Mouse (Mus musculus): ENCODE results near the gene Gripap1.
"Not testable (repeated sequence)": the region's sequence is repeated elsewhere in the genome, so short reads cannot be mapped to it uniquely, and the experiment has no call there.

Gripap1 gene

DNA sequence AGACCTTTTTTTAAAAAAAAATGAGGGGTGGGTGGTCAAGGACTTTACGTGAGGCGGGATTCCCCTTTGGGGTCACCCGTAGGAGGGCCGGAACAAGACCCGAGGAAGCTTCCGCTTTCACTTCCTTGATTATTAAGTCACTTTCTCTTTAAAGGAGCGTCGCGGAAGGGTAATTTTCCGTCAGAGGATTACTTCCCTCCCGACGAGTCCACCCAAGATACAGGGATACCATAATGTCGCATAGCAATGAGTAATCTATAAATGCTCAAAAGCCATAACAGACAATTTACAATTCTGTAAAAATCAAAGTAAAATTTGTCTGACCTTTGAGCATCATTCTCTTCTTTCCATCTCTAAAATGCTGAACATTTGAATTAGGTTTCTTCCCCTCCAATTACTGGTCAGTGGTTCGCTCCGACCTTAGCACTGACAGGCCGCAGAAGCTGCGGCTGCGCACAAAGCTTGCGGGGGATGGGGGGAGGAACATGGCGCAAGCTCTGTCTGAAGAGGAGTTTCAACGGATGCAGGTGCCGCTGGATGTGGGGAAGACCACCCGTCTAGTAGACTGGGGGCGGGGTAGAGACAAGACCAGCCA is at the start of gene Gripap1:
Gene Gripap1, plus strand, starts transcription at position 224 of the 595 bp plus-strand sequence.
- DNase-seq: peak; percentile 84

GRCm38 (mm10) chrX:7740082-7740819 is 49.3 kb upstream of the Gripap1 start:
- DNase-seq: no peak

GRCm38 (mm10) chrX:7741103-7741502 is 48.5 kb upstream of the Gripap1 start:
- DNase-seq: no peak

GRCm38 (mm10) chrX:7743470-7743869 is 46.1 kb upstream of the Gripap1 start:
- no peak for DNase-seq

DNA sequence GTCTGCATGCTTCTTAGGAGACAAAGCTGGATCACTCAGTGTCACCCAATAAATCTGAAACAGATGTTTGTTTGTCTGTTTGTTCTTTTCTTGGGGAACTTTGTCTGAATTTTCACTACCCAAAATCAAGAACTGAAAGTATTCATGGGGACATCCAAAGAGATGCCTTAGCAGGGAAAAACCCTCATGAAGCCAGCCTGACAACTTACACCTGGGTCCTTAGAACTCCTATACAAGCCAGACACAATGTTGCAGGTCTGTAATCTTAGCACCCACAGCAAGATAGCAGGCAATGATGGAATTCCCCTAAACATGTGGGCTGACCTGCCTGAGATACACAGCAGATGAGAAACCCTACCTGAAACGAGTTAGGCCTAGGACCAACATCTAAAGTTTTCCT is 44.6 kb upstream of the Gripap1 start:
- DNase-seq: no peak

GRCm38 (mm10) chrX:7745429-7745828 is 44.1 kb upstream of the Gripap1 start:
- DNase-seq: no peak

GRCm38 (mm10) chrX:7750432-7751116 is 39.0 kb upstream of the Gripap1 start, which contains the start of gene Ccdc120:
TSS of gene Ccdc120 (minus strand) at chrX:7750905.
- DNase-seq: peak; percentile 68

GRCm38 (mm10) chrX:7753627-7754026 is 35.9 kb upstream of the Gripap1 start:
- DNase-seq: not testable (repeated sequence)

DNA sequence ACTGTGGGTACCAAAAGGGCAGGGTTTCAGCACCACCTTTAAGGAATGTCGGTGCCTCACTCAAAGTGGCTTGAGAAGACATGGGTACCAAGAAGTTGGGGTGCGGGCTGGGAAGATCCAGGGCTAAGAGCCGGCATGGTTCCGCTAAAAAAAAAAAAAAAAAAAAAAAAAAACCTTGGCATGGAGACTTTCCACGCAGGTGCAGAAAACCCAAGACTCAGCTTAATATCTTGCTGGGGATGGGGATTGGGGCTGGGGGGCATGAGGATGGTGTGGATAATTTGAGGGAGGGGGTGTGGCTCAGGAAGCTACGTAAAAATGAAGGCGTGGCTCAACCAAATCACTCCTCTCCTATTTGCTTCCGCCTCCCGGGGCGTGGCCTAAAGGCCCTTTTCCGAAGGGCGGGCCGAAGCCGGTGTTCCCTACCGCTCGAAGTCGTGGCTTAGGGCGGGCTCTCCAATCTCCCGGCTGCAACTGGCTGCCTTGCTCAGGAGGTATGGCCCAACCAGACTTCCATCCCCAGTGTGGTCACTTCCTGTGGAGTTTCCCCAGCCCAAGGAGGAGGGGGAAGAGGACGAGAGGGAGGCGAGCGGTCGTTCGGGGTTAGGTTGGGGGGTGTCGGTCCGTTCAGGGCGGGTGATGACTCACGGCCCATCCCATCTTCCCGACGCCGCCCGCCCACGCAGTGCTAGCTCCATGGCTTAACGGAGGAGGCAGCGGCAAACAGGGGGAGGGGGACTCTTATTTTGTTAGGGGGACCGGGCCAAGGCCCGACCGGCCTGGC is 27.2 kb upstream of the Gripap1 start, which contains the start of gene Tfe3:
Gene Tfe3, plus strand, starts transcription at position 424 of the 784 bp plus-strand sequence.
- peak; percentile 94 for DNase-seq

- no peak for DNase-seq
Measured at GRCm38 (mm10) chrX:7762921-7763197, 26.7 kb upstream of the Gripap1 start.

- DNase-seq: peak; percentile 25
Measured at GRCm38 (mm10) chrX:7763631-7764393, 25.8 kb upstream of the Gripap1 start.

DNA sequence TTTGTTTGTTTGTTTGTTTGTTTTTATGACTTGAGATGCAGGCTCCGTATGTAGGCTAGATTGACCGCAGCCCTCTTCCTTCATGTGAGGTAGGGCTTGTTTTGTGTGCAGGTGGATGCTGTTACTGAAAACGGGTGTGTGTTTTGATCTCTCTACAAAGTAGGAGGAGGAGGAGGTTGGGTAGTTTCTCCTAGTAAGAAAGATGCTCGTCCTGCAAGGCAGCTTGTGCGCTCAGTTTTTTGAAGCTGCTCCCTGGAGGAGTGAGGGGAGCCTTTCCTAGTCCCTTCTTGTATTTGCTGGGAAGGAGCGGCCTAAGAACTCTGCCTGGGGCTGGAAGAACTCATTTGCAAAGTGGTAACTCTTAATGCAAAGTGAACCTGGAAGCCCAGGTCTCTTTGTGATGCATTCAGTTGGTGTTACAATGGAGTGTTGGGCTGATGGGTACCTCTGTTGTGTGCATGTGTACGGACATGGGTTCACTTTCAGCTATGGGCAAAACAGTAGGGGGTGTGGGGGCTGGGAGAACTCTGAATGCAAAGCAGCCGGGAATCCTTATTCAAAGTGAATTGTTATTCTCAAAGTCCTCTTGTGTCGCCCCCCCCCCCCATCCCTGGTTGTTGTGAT is 24.8 kb upstream of the Gripap1 start:
- DNase-seq: no peak

GRCm38 (mm10) chrX:7765281-7765670 is 24.3 kb upstream of the Gripap1 start:
- no peak for DNase-seq

DNA sequence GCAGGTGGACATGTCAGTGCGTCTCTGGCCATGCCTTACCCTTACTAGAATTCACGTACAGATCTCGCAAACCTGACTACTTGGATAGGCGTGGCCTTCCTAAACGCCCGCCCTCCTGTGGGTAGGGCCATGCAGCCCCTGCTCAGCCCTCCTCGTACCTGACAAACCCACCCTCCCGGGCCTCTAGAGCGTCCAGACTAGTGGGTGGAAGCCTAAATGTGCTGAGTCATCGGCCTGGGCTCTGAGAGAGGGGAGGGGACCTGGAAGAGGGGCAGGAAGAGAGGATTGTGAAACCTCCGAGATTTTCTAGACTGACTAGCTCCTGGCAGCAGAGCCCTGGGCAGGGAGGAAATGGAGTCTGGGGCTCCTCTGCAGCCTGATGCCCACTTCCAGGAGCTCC is 23.8 kb upstream of the Gripap1 start:
- DNase-seq: peak; percentile 77

GRCm38 (mm10) chrX:7769302-7770017 is 20.1 kb upstream of the Gripap1 start:
- DNase-seq: peak; percentile 32

DNA sequence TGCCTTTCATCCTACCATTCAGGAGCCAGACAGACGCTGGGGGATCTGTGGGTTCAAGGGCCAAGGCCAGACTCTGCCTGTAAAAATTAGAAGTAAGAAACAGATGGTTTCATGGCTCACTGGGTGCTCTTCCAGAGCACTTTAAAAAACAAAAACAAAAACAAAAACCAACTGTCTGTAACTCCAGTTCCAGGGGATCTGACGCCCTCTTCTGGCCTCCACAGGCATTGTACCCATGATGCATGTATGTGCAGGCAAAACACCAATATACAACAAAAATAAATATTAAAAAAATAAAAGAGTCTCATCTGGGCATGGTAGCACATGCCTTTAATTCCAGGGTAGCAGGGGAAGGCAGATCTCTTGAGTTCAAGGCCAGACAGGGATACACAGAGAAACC is 16.8 kb upstream of the Gripap1 start:
- DNase-seq: no peak

GRCm38 (mm10) chrX:7775501-7776205 is 13.9 kb upstream of the Gripap1 start:
- DNase-seq: no peak

GRCm38 (mm10) chrX:7776329-7777082 is 13.1 kb upstream of the Gripap1 start:
- DNase-seq: peak; percentile 74

DNA sequence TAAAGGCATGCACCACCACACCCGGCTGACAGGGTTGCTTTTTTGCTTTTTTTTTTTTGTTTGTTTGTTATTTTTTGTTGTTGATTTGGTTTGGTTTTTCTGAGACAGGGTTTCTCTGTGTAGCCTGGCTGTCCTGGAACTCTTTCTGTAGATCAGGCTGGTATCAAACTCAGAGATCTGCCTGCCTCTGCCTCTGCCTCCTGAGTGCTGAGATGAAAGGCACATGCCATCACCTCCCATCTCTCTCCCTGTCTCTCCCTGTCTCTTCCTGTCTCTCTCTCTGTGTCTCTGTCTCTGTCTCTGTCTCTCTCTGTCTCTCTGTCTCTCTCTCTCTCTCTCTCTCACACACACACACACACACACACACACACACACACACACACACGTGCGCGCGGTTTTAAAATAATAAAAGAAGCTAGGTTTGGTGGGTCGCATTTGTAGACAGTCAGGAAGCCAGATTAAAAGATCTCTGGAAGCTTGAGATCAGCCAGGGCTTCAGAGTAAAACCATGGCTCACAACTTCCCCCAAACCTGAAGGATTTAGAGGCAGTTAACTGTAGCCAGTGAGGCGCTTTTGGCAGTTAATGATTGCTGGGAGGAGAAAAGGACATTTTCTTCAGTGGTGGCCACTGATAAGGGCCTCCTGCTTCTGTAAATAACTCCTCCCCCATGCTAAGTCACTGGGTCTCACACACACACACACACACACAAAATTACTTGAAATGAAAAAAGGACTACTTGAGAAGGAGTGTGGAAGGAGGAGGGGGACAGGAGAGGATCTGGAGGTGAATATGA is 10.9 kb upstream of the Gripap1 start:
- peak; percentile 62 for DNase-seq
